ENCODE assay signal across 8 mouse cellular contexts in the genomic region with DNA sequence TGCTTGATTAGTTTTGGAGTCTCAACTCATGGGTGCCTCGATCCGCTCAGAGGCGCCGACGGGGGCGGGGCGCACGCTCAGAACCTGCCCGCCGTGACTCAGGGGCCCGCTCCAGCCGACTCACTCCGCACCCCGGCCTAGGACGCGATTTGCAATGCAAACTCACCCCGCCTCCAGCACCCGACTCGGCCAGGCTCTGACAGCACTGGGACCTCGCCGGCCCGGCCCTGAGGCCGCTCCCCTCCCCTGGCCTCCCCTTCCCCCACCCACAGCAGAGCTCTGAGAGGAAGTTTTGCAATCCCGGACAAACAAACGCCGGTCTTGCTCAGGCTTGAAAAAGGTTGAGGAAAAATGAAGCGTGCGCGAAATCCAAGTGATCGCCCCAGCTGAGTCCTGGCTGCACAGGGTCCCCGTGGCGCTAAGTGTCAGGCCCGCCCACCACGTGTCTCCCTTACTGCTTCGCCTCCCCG. TPM values are rescaled to one million over a fixed set of nuclear protein-coding genes. Genes with fewer than 3 reads are reported as not detected.
DNase-seq lines count a peak whose midpoint lies in the region; ATAC-seq and TF ChIP-seq lines count a peak whose summit lies in the region.

No protein-coding gene starts in this region.

- ATAC-seq in heart, postnatal 0 days (ENCODE audit: insufficient read depth, low read depth), result peak; percentile 36
- ATAC-seq in limb, embryonic 13.5 days (ENCODE audit: low FRiP score, low read depth), result peak; percentile 42
- ATAC-seq in midbrain, embryonic 14.5 days (ENCODE audit: low FRiP score, low TSS enrichment), result peak; percentile 24; the same call in 1 of the 2 replicates

- H3K27ac ChIP-seq in cortical plate, adult 2 months (ENCODE audit: insufficient read depth, low read length), result no peak overlapping the region
- no peak overlapping the region for H3K27ac ChIP-seq in heart, postnatal 0 days (ENCODE audit: low read depth)
- no peak overlapping the region for H3K27ac ChIP-seq in limb, embryonic 13.5 days
- no peak overlapping the region for H3K27ac ChIP-seq in midbrain, embryonic 14.5 days (replicated peaks; ENCODE audit: low read depth, low read length)
- no peak overlapping the region for H3K27ac ChIP-seq in cerebellum, adult 2 months (ENCODE audit: insufficient read depth, low read length)

- H3K36me3 ChIP-seq in heart, postnatal 0 days (replicated peaks; ENCODE audit: control insufficient read depth, insufficient read depth, low read length), result no peaks in the 10 kb centered on the region
- H3K36me3 ChIP-seq in limb, embryonic 13.5 days, result no peaks in the 10 kb centered on the region
- H3K36me3 ChIP-seq in midbrain, embryonic 14.5 days (ENCODE audit: control insufficient read depth, insufficient read depth, low read length), result no peaks in the 10 kb centered on the region

- TF ChIP-seq CTCF in cortical plate, adult 2 months (IDR thresholded peaks at IDR 0.05; ENCODE audit: extremely low read depth, insufficient read depth, low read length), result no peak
- TF ChIP-seq CTCF in heart, postnatal 0 days (IDR thresholded peaks at IDR 0.05; ENCODE audit: low read depth), result no peak
- no peak for TF ChIP-seq CTCF in cerebellum, adult 2 months (IDR thresholded peaks at IDR 0.05; ENCODE audit: borderline replicate concordance, insufficient read depth, low read depth, low read length)

- TF ChIP-seq EP300 in heart, postnatal 0 days (IDR thresholded peaks at IDR 0.05; ENCODE audit: low read depth), result no peak

- H3K4me2 ChIP-seq in heart, postnatal 0 days (ENCODE audit: low read depth, low read length), result peak overlapping the region; percentile 70
- H3K4me2 ChIP-seq in limb, embryonic 13.5 days (replicated peaks), result peak overlapping the region; percentile 90
- H3K4me2 ChIP-seq in midbrain, embryonic 14.5 days (ENCODE audit: low read length), result peak overlapping the region; percentile 90

- peak overlapping the region; percentile 19 for H3K4me3 ChIP-seq in cortical plate, adult 2 months (ENCODE audit: insufficient read depth, low read length)
- H3K4me3 ChIP-seq in heart, postnatal 0 days (ENCODE audit: low read depth, low read length), result peak overlapping the region; percentile 36
- peak overlapping the region; percentile 51 for H3K4me3 ChIP-seq in limb, embryonic 13.5 days
- H3K4me3 ChIP-seq in midbrain, embryonic 14.5 days (replicated peaks; ENCODE audit: low read depth, low read length), result peak overlapping the region; percentile 44
- H3K4me3 ChIP-seq in cerebellum, adult 2 months (replicated peaks; ENCODE audit: insufficient read depth, low read depth, low read length), result no peak overlapping the region

- H3K9ac ChIP-seq in heart, postnatal 0 days (replicated peaks; ENCODE audit: low read depth, low read length), result no peak overlapping the region
- H3K9ac ChIP-seq in limb, embryonic 13.5 days, result peak overlapping the region; percentile 62
- H3K9ac ChIP-seq in midbrain, embryonic 14.5 days (replicated peaks; ENCODE audit: low read length), result peak overlapping the region; percentile 31; the same call in 1 of the 2 replicates

- H3K27me3 ChIP-seq in heart, postnatal 0 days (ENCODE audit: control insufficient read depth, insufficient read depth, low read length), result peaks cover 80% of the 10 kb centered on the region
- H3K27me3 ChIP-seq in limb, embryonic 13.5 days, result peaks cover 87% of the 10 kb centered on the region
- peaks cover 68% of the 10 kb centered on the region for H3K27me3 ChIP-seq in midbrain, embryonic 14.5 days (ENCODE audit: control insufficient read depth, insufficient read depth, low read length)
- no peaks in the 10 kb centered on the region for H3K27me3 ChIP-seq in cerebellum, adult 2 months (ENCODE audit: control insufficient read depth, insufficient read depth, low read length)

- under 1% methylated on average over 36 of the region's 36 CpGs for WGBS in heart, postnatal 0 days
- WGBS in limb, embryonic 13.5 days, result under 1% methylated on average over 36 of the region's 36 CpGs
- WGBS in midbrain, embryonic 14.5 days, result under 1% methylated on average over 36 of the region's 36 CpGs
- 2% methylated on average over 36 of the region's 36 CpGs for WGBS in cerebellum, adult 2 months

- no peak for TF ChIP-seq POLR2A in cortical plate, adult 2 months (IDR thresholded peaks at IDR 0.05; ENCODE audit: extremely low read depth, insufficient read depth, low read length)
- no peak for TF ChIP-seq POLR2A in cerebellum, adult 2 months (IDR thresholded peaks at IDR 0.05; ENCODE audit: borderline replicate concordance, insufficient read depth, low read length)

- no peaks in the 10 kb centered on the region for H3K4me1 ChIP-seq in cortical plate, adult 2 months (ENCODE audit: control insufficient read depth, insufficient read depth, low read length)
- peaks cover 6% of the 10 kb centered on the region; the same call in 1 of the 2 replicates for H3K4me1 ChIP-seq in heart, postnatal 0 days (ENCODE audit: control insufficient read depth, insufficient read depth)
- peaks cover 22% of the 10 kb centered on the region for H3K4me1 ChIP-seq in limb, embryonic 13.5 days
- peaks cover 18% of the 10 kb centered on the region for H3K4me1 ChIP-seq in midbrain, embryonic 14.5 days (ENCODE audit: control insufficient read depth, insufficient read depth, low read length)
- no peaks in the 10 kb centered on the region for H3K4me1 ChIP-seq in cerebellum, adult 2 months (ENCODE audit: control insufficient read depth, insufficient read depth, low read length)

- peak; percentile 26 for DNase-seq in retina, embryonic 14.5 days (ENCODE audit: low spot score)
- no peak for DNase-seq in retina, postnatal 1 day
- DNase-seq in heart, postnatal 0 days (ENCODE audit: low spot score), result peak; percentile 8
- DNase-seq in midbrain, embryonic 14.5 days, result peak; percentile 25
- no peak for DNase-seq in cerebellum, adult 2 months
- DNase-seq in cerebellum, adult 9-10 months, result no peak

- no peaks in the 10 kb centered on the region for H3K9me3 ChIP-seq in heart, postnatal 0 days (replicated peaks; ENCODE audit: control insufficient read depth, low read length)
- H3K9me3 ChIP-seq in limb, embryonic 13.5 days, result no peaks in the 10 kb centered on the region
- no peaks in the 10 kb centered on the region for H3K9me3 ChIP-seq in midbrain, embryonic 14.5 days (ENCODE audit: control insufficient read depth, low read length)

RNA-seq across cellular contexts. Expression of a gene that starts 1.6 kb away (rescaled TPM):
- polyA plus RNA-seq in cortical plate, adult 2 months (2012; rRNA removed), result 0.51 and 0.81 TPM in 2 replicates
- not detected in 2 replicates for total RNA-seq in heart, postnatal 0 days (2014; rRNA removed; ENCODE audit: low replicate concordance)
- polyA plus RNA-seq in heart, postnatal 0 days (2015; fragmentation: Nextera tagmentation; extraction: Ambion mirVana), result not detected in 2 replicates
- polyA plus RNA-seq in limb, embryonic 13.5 days (2015; fragmentation: Nextera tagmentation; extraction: Ambion mirVana), result 0.75 and 1.4 TPM in 2 replicates
- 0.47 and 0.61 TPM in 2 replicates for polyA plus RNA-seq in midbrain, embryonic 14.5 days (2014; fragmentation: Nextera tagmentation; extraction: Ambion mirVana)
- polyA plus RNA-seq in cerebellum, adult 2 months (2012; rRNA removed), result 0.74 and 0.89 TPM in 2 replicates

RNA-seq across cellular contexts. Expression of a gene that starts 36.5 kb away (rescaled TPM):
- 1.7 and 1.8 TPM in 2 replicates for polyA plus RNA-seq in cortical plate, adult 2 months (2012; rRNA removed)
- total RNA-seq in heart, postnatal 0 days (2014; rRNA removed; ENCODE audit: low replicate concordance), result 0.15 TPM in 2 replicates
- polyA plus RNA-seq in heart, postnatal 0 days (2015; fragmentation: Nextera tagmentation; extraction: Ambion mirVana), result 0.19 and 0.81 TPM in 2 replicates
- 0.46 and 0.77 TPM in 2 replicates for polyA plus RNA-seq in limb, embryonic 13.5 days (2015; fragmentation: Nextera tagmentation; extraction: Ambion mirVana)
- 25.9 and 34.2 TPM in 2 replicates for polyA plus RNA-seq in midbrain, embryonic 14.5 days (2014; fragmentation: Nextera tagmentation; extraction: Ambion mirVana)
- polyA plus RNA-seq in cerebellum, adult 2 months (2012; rRNA removed), result 11.0 and 13.6 TPM in 2 replicates

RNA-seq across cellular contexts. Expression of a gene that starts 37.4 kb away (rescaled TPM):
- polyA plus RNA-seq in cortical plate, adult 2 months (2012; rRNA removed), result 0.26 and 0.44 TPM in 2 replicates
- total RNA-seq in heart, postnatal 0 days (2014; rRNA removed; ENCODE audit: low replicate concordance), result 0.46 and 0.50 TPM in 2 replicates
- 1.1 and 1.7 TPM in 2 replicates for polyA plus RNA-seq in heart, postnatal 0 days (2015; fragmentation: Nextera tagmentation; extraction: Ambion mirVana)
- 3.4 and 5.2 TPM in 2 replicates for polyA plus RNA-seq in limb, embryonic 13.5 days (2015; fragmentation: Nextera tagmentation; extraction: Ambion mirVana)
- polyA plus RNA-seq in midbrain, embryonic 14.5 days (2014; fragmentation: Nextera tagmentation; extraction: Ambion mirVana), result 0.27 and 0.57 TPM in 2 replicates
- 0.25 and 0.32 TPM in 2 replicates for polyA plus RNA-seq in cerebellum, adult 2 months (2012; rRNA removed)

Comparison
In these comparisons a context has a peak if more than half of its experiments do, and no peak if none do; other contexts are left out.
1. DNase-seq: peak in retina, embryonic 14.5 days (single experiment), heart, postnatal 0 days (single experiment) and midbrain, embryonic 14.5 days (single experiment); none in retina, postnatal 1 day (single experiment), cerebellum, adult 2 months (0 of 2) and cerebellum, adult 9-10 months (single experiment).
2. Peak in every context shown above with its lines, with median percentiles within 50 percentile points of each other: ATAC-seq and H3K4me2 ChIP-seq.